Mouse (Mus musculus) C2C12 (cell line): Measurements from ENCODE around the gene Rap1gap2. TPM values are rescaled to one million over a fixed set of nuclear protein-coding genes. Genes with fewer than 3 reads are reported as not detected.

Experiments
- H3K27me3 ChIP-seq: one replicate; pipeline ENCODE4 v1.6.1; 2011; ENCODE audit not compliant: control insufficient read depth, insufficient read depth, insufficient read length
- H3K36me3 ChIP-seq: one replicate; pipeline ENCODE4 v1.6.1; 2011; ENCODE audit not compliant: control insufficient read depth, insufficient read depth
- H3K4me3 ChIP-seq: one replicate; pipeline ENCODE4 v1.5.1; 2011; ENCODE audit warnings: mild to moderate bottlenecking, control low read depth; ENCODE audit not compliant: poor library complexity, insufficient read depth, severe bottlenecking
- H3K79me2 ChIP-seq: one replicate; pipeline ENCODE4 v1.6.1; 2011; ENCODE audit not compliant: control insufficient read depth, insufficient read depth
- H3K79me3 ChIP-seq: one replicate; pipeline ENCODE4 v1.6.1; 2011; ENCODE audit warnings: low read depth, control low read depth
- H3ac ChIP-seq: one replicate; pipeline ENCODE3; 2011; ENCODE audit warnings: low read depth; ENCODE audit not compliant: control insufficient read depth, insufficient read length
- CEBPB ChIP-seq: IDR thresholded peaks from one replicate; pipeline ENCODE4 v1.6.1; 2011; ENCODE audit warnings: low read depth, mild to moderate bottlenecking, control low read depth, moderate library complexity
- CTCF ChIP-seq: IDR thresholded peaks from one replicate; pipeline ENCODE4 v1.5.1; 2011; ENCODE audit not compliant: control insufficient read depth, insufficient read depth, insufficient read length
- FOSL1 ChIP-seq: IDR thresholded peaks from one replicate; pipeline ENCODE4 v1.8.0; 2011; ENCODE audit warnings: mild to moderate bottlenecking, low read length; ENCODE audit not compliant: poor library complexity, insufficient read depth, severe bottlenecking
- MAX ChIP-seq: IDR thresholded peaks from one replicate; pipeline ENCODE4 v1.6.1; 2011; ENCODE audit warnings: mild to moderate bottlenecking, control low read depth
- MYOD1 ChIP-seq: IDR thresholded peaks from one replicate; pipeline ENCODE4 v1.6.1; 2011; ENCODE audit warnings: low read depth; ENCODE audit not compliant: control insufficient read depth, insufficient read length
- MYOG ChIP-seq: IDR thresholded peaks from one replicate; pipeline ENCODE4 v1.6.1; 2011; ENCODE audit not compliant: control insufficient read depth, insufficient read length; ENCODE audit errors: extremely low read depth
- USF1 ChIP-seq: IDR thresholded peaks from one replicate; pipeline ENCODE4 v1.6.1; 2011; ENCODE audit warnings: low read depth, mild to moderate bottlenecking, control low read depth, moderate library complexity
- polyA plus RNA-seq: library from polyadenylated mRNA; unstranded; fragments of >200 nt; fragmentation: generic; extraction: Trizol; gene quantifications from one replicate; pipeline ENCODE4 v1.2.1, GENCODE M21; 2012; ENCODE audit warnings: missing spikeins

Rap1gap2 gene
- polyA plus RNA-seq, 1 experiment = 1.4 TPM

GRCm38 (mm10) chr11:74638791-74639411 is 28.2 kb upstream of the Rap1gap2 start:
- Histone ChIP-seq H3K4me3 (peak overlapping the region; percentile 49), H3K79me3 (no peaks in the 10 kb centered on the region), H3K79me2 (no peaks in the 10 kb centered on the region), H3K27me3 (no peaks in the 10 kb centered on the region), H3K36me3 (no peaks in the 10 kb centered on the region), H3ac (peak overlapping the region; percentile 28)
- TF ChIP-seq MYOD1 = no peak
- no peak for TF ChIP-seq MYOG
- TF ChIP-seq FOSL1 = no peak
- no peak for TF ChIP-seq USF1
- no peak for TF ChIP-seq MAX
- no peak for TF ChIP-seq CEBPB
- TF ChIP-seq CTCF = no peak

GRCm38 (mm10) chr11:74637971-74638790 is 27.5 kb upstream of the Rap1gap2 start:
- Histone ChIP-seq H3K36me3 (no peaks in the 10 kb centered on the region), H3K79me2 (no peaks in the 10 kb centered on the region), H3K27me3 (no peaks in the 10 kb centered on the region), H3ac (peak overlapping the region; percentile 72), H3K4me3 (peak overlapping the region; percentile 49), H3K79me3 (no peaks in the 10 kb centered on the region)
- TF ChIP-seq CTCF = peak; percentile 98
- TF ChIP-seq MAX = peak; percentile 28
- TF ChIP-seq USF1 = no peak

GRCm38 (mm10) chr11:74637486-74637885 is 26.8 kb upstream of the Rap1gap2 start:
- Histone ChIP-seq H3K79me3 (no peaks in the 10 kb centered on the region), H3K27me3 (no peaks in the 10 kb centered on the region)
- TF ChIP-seq MYOD1 (no peak), USF1 (no peak), CEBPB (no peak), MYOG (no peak), MAX (no peak), CTCF (no peak), FOSL1 (no peak)

DNA sequence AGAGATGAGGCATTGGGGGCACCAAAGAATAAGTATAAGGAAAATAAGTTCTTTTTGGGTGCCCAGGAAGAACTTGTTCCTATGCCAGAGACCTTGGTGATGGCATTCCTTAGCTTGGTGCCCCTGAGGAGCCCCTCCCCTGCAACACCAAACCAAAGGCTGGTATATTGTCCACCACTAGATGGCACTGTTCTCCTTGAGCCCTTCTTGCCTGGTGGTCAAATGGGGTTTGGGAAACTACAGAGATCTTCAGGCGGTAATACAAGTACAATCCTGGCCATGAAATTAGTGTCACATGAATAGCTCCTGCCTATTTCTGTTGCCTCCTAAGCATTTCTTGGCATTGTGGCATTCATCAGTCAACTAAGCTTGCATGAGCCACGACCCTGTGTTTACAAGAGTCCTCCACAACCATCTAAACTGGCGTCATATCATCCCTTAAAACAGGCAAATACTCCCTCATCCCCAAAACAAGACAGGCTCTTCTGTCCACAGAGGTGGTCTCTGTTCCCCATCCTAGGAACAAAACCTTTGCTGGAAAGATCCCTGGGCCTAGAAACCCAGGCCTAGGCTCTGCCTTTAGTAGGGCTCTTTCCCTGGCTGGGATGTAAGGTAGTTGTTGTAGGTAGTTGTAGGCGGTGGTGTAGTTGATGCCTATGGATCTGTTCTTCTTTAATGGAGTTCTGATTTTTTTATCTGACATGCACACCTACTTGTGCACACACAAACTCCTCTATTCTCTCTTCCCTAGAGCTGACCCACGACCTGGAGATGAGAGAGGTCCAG is 24.0 kb upstream of the Rap1gap2 start:
- TF ChIP-seq FOSL1 (no peak), CTCF (peak; percentile 48)
- no peaks in the 10 kb centered on the region for H3K79me2 ChIP-seq
- peaks cover 4% of the 10 kb centered on the region for H3K27me3 ChIP-seq
- no peak overlapping the region for H3ac ChIP-seq
- no peak overlapping the region for H3K4me3 ChIP-seq
- H3K36me3 ChIP-seq = no peaks in the 10 kb centered on the region
- H3K79me3 ChIP-seq = no peaks in the 10 kb centered on the region

More at GRCm38 (mm10) chr11:74637486-74637885, 26.8 kb upstream of the Rap1gap2 start:
- Histone ChIP-seq H3K79me2 (no peaks in the 10 kb centered on the region), H3K36me3 (no peaks in the 10 kb centered on the region), H3K4me3 (no peak overlapping the region), H3ac (peak overlapping the region; percentile 72)

DNA sequence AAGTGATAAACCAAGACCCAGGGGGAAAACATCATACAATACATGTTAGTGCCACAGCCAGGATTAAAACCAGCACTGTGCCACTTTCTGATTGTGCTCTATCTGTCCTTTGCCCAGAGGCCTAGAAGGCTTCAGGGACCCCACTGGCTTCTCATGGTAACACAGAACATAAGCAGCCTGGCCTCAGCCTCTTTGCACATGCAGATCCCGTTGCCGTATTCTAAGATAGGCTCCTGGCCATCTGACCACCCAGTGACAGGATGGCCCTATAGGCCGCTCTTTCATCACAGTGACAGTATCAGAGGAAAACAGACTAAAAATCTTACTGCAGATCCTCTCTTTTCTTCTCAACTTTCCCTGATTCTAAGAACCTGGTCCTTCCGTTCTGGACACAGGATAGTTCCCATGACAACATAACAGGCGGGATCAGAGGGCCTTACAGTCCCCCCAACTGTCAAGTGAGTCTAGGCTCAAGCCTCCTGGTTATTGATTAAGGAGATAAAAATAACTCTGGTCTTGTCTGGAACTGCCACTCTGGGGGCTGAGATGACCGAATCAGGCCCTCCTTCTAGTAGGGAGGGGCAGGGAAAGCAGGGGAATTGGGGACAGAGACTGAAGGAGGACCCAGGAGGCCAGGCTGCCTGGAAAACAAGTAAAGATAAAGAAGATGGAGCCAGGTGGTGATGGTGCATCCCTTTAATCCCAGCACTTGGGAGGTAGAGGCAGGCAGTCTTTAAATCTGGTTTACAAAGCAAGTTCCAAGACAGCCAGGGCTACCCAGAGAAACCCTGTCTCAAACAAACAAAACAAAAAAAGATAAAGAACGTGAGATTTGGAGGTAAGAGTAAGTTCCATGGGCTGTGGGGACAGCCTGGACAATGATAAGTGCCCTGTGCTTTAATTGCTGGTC is 21.4 kb upstream of the Rap1gap2 start:
- TF ChIP-seq CEBPB (no peak), MYOD1 (no peak), MYOG (no peak), FOSL1 (no peak), CTCF (no peak)
- H3K27me3 ChIP-seq = peaks cover 6% of the 10 kb centered on the region
- no peaks in the 10 kb centered on the region for H3K36me3 ChIP-seq
- no peak overlapping the region for H3K4me3 ChIP-seq
- H3K79me3 ChIP-seq = no peaks in the 10 kb centered on the region
- no peak overlapping the region for H3ac ChIP-seq
- H3K79me2 ChIP-seq = no peaks in the 10 kb centered on the region
